Mouse (Mus musculus): ENCODE data around the gene Clcnkb. TPM values are rescaled to one million over a fixed set of nuclear protein-coding genes. Genes with fewer than 3 reads are reported as not detected.

The Clcnkb gene
- polyA plus RNA-seq, 1 experiment from 2014 or later = 1.2 TPM

GRCm38 (mm10) chr4:141454581-141455350 lies 39.0 kb upstream of the Clcnkb start:
- POLR2A ChIA-PET = interaction anchor here (0.7 to 0.8 kb wide), 2 partner anchors 9 to 91 kb away, joined by 3 to 4 read pairs; no protein-coding TSS in a partner anchor
- in situ Hi-C loops (cut with MboI; ENCODE audit: low pct_unique_long_range_greater_than_20kb) = no loop called here
- no peak for TF ChIP-seq CTCF (IDR thresholded peaks at IDR 0.05)

GRCm38 (mm10) chr4:141451916-141452450 lies 36.2 kb upstream of the Clcnkb start:
- TF ChIP-seq CTCF (IDR thresholded peaks at IDR 0.05) = no peak

More at GRCm38 (mm10) chr4:141454581-141455350, 39.0 kb upstream of the Clcnkb start:
- no peaks in the 10 kb centered on the region for H3K27me3 ChIP-seq
- ATAC-seq = no peak
- CTCF ChIA-PET = interaction anchor here (0.6 to 1.4 kb wide), 6 partner anchors 9 to 48 kb away, joined by 3 to 4 read pairs (median 3); no protein-coding TSS in a partner anchor
- DNase-seq (ENCODE audit: low read depth, low spot score) = no peak

GRCm38 (mm10) chr4:141451251-141451650 lies 35.4 kb upstream of the Clcnkb start:
- H3K27me3 ChIP-seq = no peaks in the 10 kb centered on the region
- ChIA-PET POLR2A (no interaction called here), CTCF (no interaction called here)
- in situ Hi-C loops (cut with MboI; ENCODE audit: low pct_unique_long_range_greater_than_20kb) = no loop called here
- no peak for TF ChIP-seq CTCF (IDR thresholded peaks at IDR 0.05)
- ATAC-seq = no peak
- DNase-seq (ENCODE audit: low read depth, low spot score) = no peak

More at GRCm38 (mm10) chr4:141451916-141452450, 36.2 kb upstream of the Clcnkb start:
- no peaks in the 10 kb centered on the region for H3K27me3 ChIP-seq
- ATAC-seq (no peak), DNase-seq (ENCODE audit: low read depth, low spot score) (no peak)
- POLR2A ChIA-PET = no interaction called here
- in situ Hi-C loops (cut with MboI; ENCODE audit: low pct_unique_long_range_greater_than_20kb) = no loop called here
- CTCF ChIA-PET = no interaction called here

GRCm38 (mm10) chr4:141446211-141446610 lies 30.4 kb upstream of the Clcnkb start:
- no peaks in the 10 kb centered on the region for H3K27me3 ChIP-seq
- DNase-seq (ENCODE audit: low read depth, low spot score) (no peak), ATAC-seq (no peak)
- in situ Hi-C loops (cut with MboI; ENCODE audit: low pct_unique_long_range_greater_than_20kb) = no loop called here
- POLR2A ChIA-PET = interaction anchor here (0.6 kb wide), 1 partner anchor 9 kb away, joined by 3 read pairs; no protein-coding TSS in a partner anchor
- no peak for TF ChIP-seq CTCF (IDR thresholded peaks at IDR 0.05)
- CTCF ChIA-PET = interaction anchor here (1.5 kb wide), 1 partner anchor 15 kb away, joined by 3 read pairs; no protein-coding TSS in a partner anchor

GRCm38 (mm10) chr4:141445328-141445720 lies 29.5 kb upstream of the Clcnkb start:
- TF ChIP-seq CTCF (IDR thresholded peaks at IDR 0.05) = no peak
- ATAC-seq (no peak), DNase-seq (ENCODE audit: low read depth, low spot score) (no peak)
- ChIA-PET POLR2A (interaction anchor here (0.6 kb wide), 1 partner anchor 9 kb away, joined by 4 read pairs; no protein-coding TSS in a partner anchor), CTCF (no interaction called here)
- H3K27me3 ChIP-seq = no peaks in the 10 kb centered on the region
- in situ Hi-C loops (cut with MboI; ENCODE audit: low pct_unique_long_range_greater_than_20kb) = no loop called here

- no peak for DNase-seq (ENCODE audit: low read depth, low spot score)
- peak; percentile 26 for ATAC-seq
- ChIA-PET CTCF (interaction anchor here (1.2 to 1.3 kb wide), 2 partner anchors 10 to 39 kb away, joined by 3 read pairs; no protein-coding TSS in a partner anchor), POLR2A (no interaction called here)
- no peaks in the 10 kb centered on the region for H3K27me3 ChIP-seq
- in situ Hi-C loops (cut with MboI; ENCODE audit: low pct_unique_long_range_greater_than_20kb) = no loop called here
- TF ChIP-seq CTCF (IDR thresholded peaks at IDR 0.05) = no peak
Measured at GRCm38 (mm10) chr4:141444451-141445327, 28.9 kb upstream of the Clcnkb start, which contains the start of gene Zbtb17. Zbtb17 (plus strand) TSS chr4:141444654.

- no peaks in the 10 kb centered on the region for H3K27me3 ChIP-seq
- no peak for DNase-seq (ENCODE audit: low read depth, low spot score)
- CTCF ChIA-PET = interaction anchor here (0.8 to 1.3 kb wide), 3 partner anchors 11 to 40 kb away, joined by 3 read pairs; no protein-coding TSS in a partner anchor
- TF ChIP-seq CTCF (IDR thresholded peaks at IDR 0.05) = no peak
- ATAC-seq = no peak
- in situ Hi-C loops (cut with MboI; ENCODE audit: low pct_unique_long_range_greater_than_20kb) = no loop called here
- POLR2A ChIA-PET = interaction anchor here (0.6 kb wide), 1 partner anchor 67 kb away, joined by 3 read pairs; no protein-coding TSS in a partner anchor
Measured at GRCm38 (mm10) chr4:141443641-141444429, 28.0 kb upstream of the Clcnkb start.

GRCm38 (mm10) chr4:141440877-141441276 lies 25.1 kb upstream of the Clcnkb start:
- TF ChIP-seq CTCF (IDR thresholded peaks at IDR 0.05) = no peak
- in situ Hi-C loops (cut with MboI; ENCODE audit: low pct_unique_long_range_greater_than_20kb) = no loop called here
- POLR2A ChIA-PET = no interaction called here
- DNase-seq (ENCODE audit: low read depth, low spot score) = no peak
- CTCF ChIA-PET = interaction anchor here (2.4 kb wide), 1 partner anchor 10 kb away, joined by 11 read pairs; no protein-coding TSS in a partner anchor
- H3K27me3 ChIP-seq = no peaks in the 10 kb centered on the region
- ATAC-seq = no peak

- CTCF ChIA-PET = interaction anchor here (0.9 kb wide), 1 partner anchor 8 kb away, joined by 3 read pairs; no protein-coding TSS in a partner anchor
- H3K27me3 ChIP-seq = no peaks in the 10 kb centered on the region
- DNase-seq (ENCODE audit: low read depth, low spot score) (no peak), ATAC-seq (no peak)
- TF ChIP-seq CTCF (IDR thresholded peaks at IDR 0.05) = no peak
- in situ Hi-C loops (cut with MboI; ENCODE audit: low pct_unique_long_range_greater_than_20kb) = loop anchor here (5.0 kb wide), 1 partner anchor 37 kb away; no protein-coding TSS in a partner anchor
- POLR2A ChIA-PET = no interaction called here
Measured at GRCm38 (mm10) chr4:141439083-141439803, 23.4 kb upstream of the Clcnkb start.
